In genomic region chr3:106962466-106962865, GRCm38 (mm10) we compare ENCODE assay signal across 10 mouse cellular contexts.
DNase-seq lines count a peak whose midpoint lies in the region; ATAC-seq and TF ChIP-seq lines count a peak whose summit lies in the region.
"Had no signal": no experiment of that assay in that cellular context is flagged by ENCODE, and none has a peak within 500 bp of the region (broad histone marks: within the 10 kb centered on the region; RNA-seq: fewer than 3 reads in every experiment).

No protein-coding gene starts in this region.

- TF ChIP-seq CTCF in lung, embryonic 14.5 days (IDR thresholded peaks at IDR 0.05; ENCODE audit: low read depth), result no peak
- TF ChIP-seq CTCF in lung, adult 2 months (IDR thresholded peaks at IDR 0.05; ENCODE audit: insufficient read depth, low read length), result no peak

- no peaks in the 10 kb centered on the region for H3K27me3 ChIP-seq in lung, embryonic 14.5 days (ENCODE audit: insufficient read depth, low read length)
- H3K27me3 ChIP-seq in splenic B cell, adult 2 months (ENCODE audit: control insufficient read depth, insufficient read depth, low read length, poor library complexity, severe bottlenecking), result no peaks in the 10 kb centered on the region
- H3K27me3 ChIP-seq in midbrain, embryonic 13.5 days, result no peaks in the 10 kb centered on the region
- H3K27me3 ChIP-seq: kidney, embryonic 15.5 days; limb, embryonic 12.5 days; midbrain, embryonic 12.5 days had no signal

- H3K4me2 ChIP-seq in lung, embryonic 14.5 days, result no peak overlapping the region
- no peak overlapping the region for H3K4me2 ChIP-seq in midbrain, embryonic 13.5 days (replicated peaks)
- H3K4me2 ChIP-seq: kidney, embryonic 15.5 days; limb, embryonic 12.5 days; midbrain, embryonic 12.5 days had no signal

- H3K27ac ChIP-seq in lung, embryonic 14.5 days (ENCODE audit: low read depth), result no peak overlapping the region
- no peak overlapping the region for H3K27ac ChIP-seq in midbrain, embryonic 13.5 days
- H3K27ac ChIP-seq: kidney, embryonic 15.5 days; limb, embryonic 12.5 days; midbrain, embryonic 12.5 days had no signal

- 29% methylated on average over 2 of the region's 2 CpGs for WGBS in lung, embryonic 14.5 days
- 30% methylated on average over 2 of the region's 2 CpGs for WGBS in lung, adult 2 months
- WGBS in midbrain, embryonic 13.5 days, result 54% methylated on average over 2 of the region's 2 CpGs

- no peak overlapping the region for H3K4me3 ChIP-seq in lung, embryonic 14.5 days (ENCODE audit: low read depth, low read length)
- no peak overlapping the region for H3K4me3 ChIP-seq in lung, adult 2 months (replicated peaks; ENCODE audit: extremely low read depth, low read depth, low read length)
- H3K4me3 ChIP-seq in midbrain, embryonic 13.5 days (replicated peaks), result no peak overlapping the region
- H3K4me3 ChIP-seq: kidney, embryonic 15.5 days; limb, embryonic 12.5 days; midbrain, embryonic 12.5 days had no signal

- TF ChIP-seq POLR2A in lung, adult 2 months (IDR thresholded peaks at IDR 0.05; ENCODE audit: borderline replicate concordance, extremely low read depth, low read depth, low read length), result no peak

- no peaks in the 10 kb centered on the region for H3K4me1 ChIP-seq in lung, embryonic 14.5 days (ENCODE audit: insufficient read depth)
- no peaks in the 10 kb centered on the region for H3K4me1 ChIP-seq in lung, adult 2 months (ENCODE audit: control insufficient read depth, insufficient read depth, low read length)
- no peaks in the 10 kb centered on the region; the same call in 1 of the 2 replicates for H3K4me1 ChIP-seq in midbrain, embryonic 13.5 days (replicated peaks)
- H3K4me1 ChIP-seq: kidney, embryonic 15.5 days; limb, embryonic 12.5 days; midbrain, embryonic 12.5 days had no signal

- H3K36me3 ChIP-seq in lung, embryonic 14.5 days (ENCODE audit: insufficient read depth), result no peaks in the 10 kb centered on the region
- no peaks in the 10 kb centered on the region for H3K36me3 ChIP-seq in splenic B cell, adult 2 months (ENCODE audit: control insufficient read depth, insufficient read depth, low read length, poor library complexity, severe bottlenecking)
- no peaks in the 10 kb centered on the region for H3K36me3 ChIP-seq in midbrain, embryonic 13.5 days
- H3K36me3 ChIP-seq: kidney, embryonic 15.5 days; limb, embryonic 12.5 days; midbrain, embryonic 12.5 days had no signal

- H3K9me3 ChIP-seq in lung, embryonic 14.5 days (ENCODE audit: low read depth, low read length), result no peaks in the 10 kb centered on the region
- no peaks in the 10 kb centered on the region for H3K9me3 ChIP-seq in midbrain, embryonic 13.5 days
- H3K9me3 ChIP-seq: kidney, embryonic 15.5 days; limb, embryonic 12.5 days; midbrain, embryonic 12.5 days had no signal

- DNase-seq in lung, embryonic 14.5 days, result peak; percentile 72
- no peak for DNase-seq in lung, adult 2 months
- peak; percentile 1 for DNase-seq in MEL-GATA-1-ER (ENCODE audit: extremely low read depth, low read depth)
- peak; percentile 19 for DNase-seq in embryo, embryonic 11.5 days (ENCODE audit: low read depth, low spot score)
- peak; percentile 49 for DNase-seq in splenic B cell, adult 2 months (ENCODE audit: low read depth, low spot score)
- DNase-seq in heart, adult 8-10 months (ENCODE audit: low spot score), result no peak

- ATAC-seq in lung, embryonic 14.5 days (ENCODE audit: insufficient read depth), result no peak
- no peak for ATAC-seq in midbrain, embryonic 13.5 days

- H3K9ac ChIP-seq in lung, embryonic 14.5 days, result no peak overlapping the region
- H3K9ac ChIP-seq in midbrain, embryonic 13.5 days (replicated peaks), result no peak overlapping the region
- H3K9ac ChIP-seq: kidney, embryonic 15.5 days; limb, embryonic 12.5 days; midbrain, embryonic 12.5 days had no signal

Comparison
In these comparisons a context has a peak if more than half of its experiments do, and no peak if none do; other contexts are left out.
1. DNase-seq: peak in lung, embryonic 14.5 days (single experiment), MEL-GATA-1-ER (single experiment), embryo, embryonic 11.5 days (single experiment) and splenic B cell, adult 2 months (single experiment); none in lung, adult 2 months (single experiment) and heart, adult 8-10 months (single experiment).